Mouse (Mus musculus) layer of hippocampus, adult 9-11 months (tissue): ENCODE data around the gene Olfr675.
"Not testable (repeated sequence)": the region's sequence is repeated elsewhere in the genome, so short reads cannot be mapped to it uniquely, and the experiment has no call there.

Experiments used
- DNase-seq: peaks from one replicate; pipeline ENCODE4 v3.0.0; 2022

The Olfr675 gene

GRCm38 (mm10) chr7:105028360-105028759, at the start of gene Olfr675:
Olfr675 (minus strand) TSS chr7:105028460.
- DNase-seq = no peak

DNA sequence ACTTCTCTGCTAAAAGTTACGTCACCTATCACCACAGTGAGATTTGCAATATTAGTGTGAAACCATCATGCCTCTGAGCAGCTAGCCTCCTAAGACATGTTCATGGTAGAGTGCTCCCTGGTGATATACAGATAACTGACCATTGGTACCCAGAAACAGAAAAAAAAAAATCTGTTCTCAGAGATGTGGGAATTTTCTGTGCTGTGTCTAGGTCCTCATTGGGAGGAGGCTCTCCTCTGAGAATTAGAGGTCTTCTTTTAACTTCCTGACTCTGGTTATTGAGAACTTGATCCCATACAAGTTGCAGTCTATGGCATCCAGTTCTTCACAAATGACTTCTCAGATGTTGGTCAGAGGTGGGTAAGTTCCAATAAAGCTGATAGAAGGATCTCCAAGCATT, 35.9 kb upstream of the Olfr675 start, which contains the start of gene Olfr678:
Gene Olfr678 (plus strand): TSS at position 301 of the 400 bp plus-strand sequence.
- DNase-seq = no peak

DNA sequence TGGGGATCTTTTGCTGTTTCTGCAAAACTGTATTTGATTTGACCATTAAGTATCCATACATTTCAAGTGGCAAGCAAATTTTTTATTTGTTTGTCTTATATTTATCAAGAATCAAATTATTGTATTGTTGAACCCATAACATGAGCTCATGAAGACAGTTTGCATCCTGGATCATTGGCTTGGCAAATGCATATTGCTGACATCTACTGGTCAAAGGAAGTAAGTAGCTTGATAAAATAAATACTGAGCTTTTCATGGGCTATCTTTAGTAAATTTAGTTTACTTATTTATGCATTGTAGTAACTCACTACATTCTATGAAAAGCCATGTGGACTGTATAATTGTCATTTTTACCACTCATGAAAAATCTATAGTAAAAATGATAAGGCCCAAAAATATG, 30.7 kb upstream of the Olfr675 start:
- no peak for DNase-seq

DNA sequence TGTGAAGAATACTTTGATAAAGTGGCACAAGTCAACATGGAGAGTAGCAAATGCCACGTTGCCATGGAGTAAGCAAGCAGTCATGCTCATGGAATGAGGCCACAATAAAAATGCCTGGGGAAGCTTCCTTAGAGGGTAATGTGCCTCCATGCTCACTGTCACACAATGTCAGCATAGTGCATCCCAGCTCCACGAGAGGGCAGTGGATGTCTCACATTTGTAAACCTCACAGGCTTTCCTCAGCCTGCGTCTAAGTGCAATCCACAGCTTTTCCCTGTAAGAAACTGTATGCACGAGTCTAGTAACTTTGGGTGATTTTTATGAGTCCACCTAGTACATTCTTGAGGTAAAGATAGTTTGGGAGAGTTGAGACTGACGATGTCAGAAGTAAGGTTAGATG, 5.6 kb upstream of the Olfr675 start:
- not testable (repeated sequence) for DNase-seq

GRCm38 (mm10) chr7:105032398-105032797, 4.1 kb upstream of the Olfr675 start, which contains the start of gene Olfr676:
Olfr676 (plus strand) TSS chr7:105032698.
- DNase-seq = no peak

- no peak for DNase-seq
These were observed 5.7 kb downstream of the Olfr675 start for GRCm38 (mm10) chr7:105022530-105022929.

GRCm38 (mm10) chr7:105001929-105002328, 26.3 kb downstream of the Olfr675 start, which contains the start of gene Olfr672:
Olfr672 (minus strand) TSS chr7:105002029.
- DNase-seq = no peak

DNA sequence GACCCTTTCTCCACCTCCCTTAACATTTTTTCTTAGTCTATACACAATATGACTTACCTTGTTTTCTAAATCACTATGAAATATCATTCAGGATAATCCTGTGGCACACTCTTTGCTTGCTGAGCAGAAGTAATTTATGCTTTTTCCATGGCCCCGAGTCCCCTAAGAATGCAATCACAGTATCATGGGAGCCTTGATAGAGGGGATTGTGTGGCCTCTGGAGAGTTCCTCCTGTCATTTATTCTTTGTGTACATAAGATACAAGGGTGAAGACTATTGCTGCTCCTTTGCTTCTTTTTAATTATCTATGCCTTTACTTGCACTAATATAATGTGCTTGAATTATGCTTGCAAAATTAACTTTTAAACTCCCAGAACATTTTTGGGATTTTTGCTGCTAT, 49.2 kb downstream of the Olfr675 start, which contains the start of gene Olfr671:
Gene Olfr671 (minus strand): TSS at position 101 of the 400 bp plus-strand sequence.
- no peak for DNase-seq

GRCm38 (mm10) chr7:104972507-104972906, 55.8 kb downstream of the Olfr675 start:
- DNase-seq = not testable (repeated sequence)
